Mouse (Mus musculus) brain, embryonic 14.5 days (tissue): ENCODE results near the gene Tmcc3. TPM values are rescaled to one million over a fixed set of nuclear protein-coding genes. Genes with fewer than 3 reads are reported as not detected.

Source experiments
- DNase-seq: peaks from one replicate; pipeline ENCODE4 v3.0.0-alpha.2; 2011; ENCODE audit warnings: low read depth
- CTCF ChIP-seq: fragments of 200-500 bp; IDR thresholded peaks from 2 replicates; pipeline ENCODE4 v1.5.1; 2012; ENCODE audit warnings: inconsistent platforms, mild to moderate bottlenecking, moderate library complexity, borderline replicate concordance; ENCODE audit not compliant: insufficient read depth, insufficient read length; ENCODE audit errors: extremely low read depth
- POLR2A ChIP-seq: fragments of 200-500 bp; IDR thresholded peaks from 2 replicates; pipeline ENCODE4 v1.6.1; 2012; ENCODE audit warnings: mild to moderate bottlenecking, inconsistent platforms, borderline replicate concordance; ENCODE audit not compliant: poor library complexity, insufficient read depth, insufficient read length, severe bottlenecking; ENCODE audit errors: extremely low read depth
- polyA plus RNA-seq: library from polyadenylated mRNA; depleted of rRNA; stranded (reverse); fragments of >200 nt; gene quantifications from 2 replicates; pipeline ENCODE4 v1.2.3, GENCODE M21; 2012

Gene Tmcc3
- polyA plus RNA-seq, 1 experiment, result 7.2 TPM

DNA sequence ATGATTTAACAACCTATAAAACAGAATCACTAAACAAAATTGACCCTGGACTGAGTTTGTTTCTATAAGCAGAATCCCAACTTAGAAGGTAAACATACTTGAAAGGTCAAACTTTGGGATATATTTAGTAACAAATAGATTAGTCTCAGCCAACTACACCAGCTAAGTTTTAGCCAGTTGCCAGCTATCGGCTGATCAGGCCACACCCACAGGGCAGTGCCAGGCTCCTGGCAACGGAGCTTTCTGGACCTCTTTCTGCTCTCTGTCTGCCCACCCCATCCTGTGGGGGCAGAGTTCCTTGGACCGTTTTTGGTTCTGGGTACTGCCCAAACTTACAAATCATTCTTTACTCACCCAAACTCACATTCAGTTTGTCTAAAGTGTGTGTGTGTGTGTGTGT, 137.9 kb downstream of the Tmcc3 start:
- DNase-seq, result no peak

DNA sequence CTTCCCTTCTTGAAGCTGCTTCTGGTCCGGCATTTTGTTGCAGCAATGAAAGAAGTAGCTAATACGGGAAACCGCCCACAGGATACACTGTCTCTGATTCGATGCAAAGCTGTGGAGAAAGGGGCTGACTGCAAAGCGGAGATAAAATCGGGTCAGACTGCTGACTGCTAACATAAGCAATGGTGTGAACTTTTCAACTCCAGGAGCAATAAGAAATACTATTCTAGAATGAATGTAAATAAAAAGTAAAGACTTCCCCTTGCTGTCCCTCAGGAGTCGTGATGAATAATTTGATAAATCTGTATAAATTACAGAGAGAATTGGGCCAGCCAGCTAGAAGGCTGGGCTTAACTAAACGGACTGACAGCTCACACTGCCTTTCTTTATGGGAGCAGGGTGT, 139.0 kb downstream of the Tmcc3 start:
- TF ChIP-seq POLR2A (no peak), CTCF (no peak)
- DNase-seq, result no peak

More for the DNA sequence above, 137.9 kb downstream of the Tmcc3 start:
- no peak for TF ChIP-seq POLR2A
- no peak for TF ChIP-seq CTCF

DNA sequence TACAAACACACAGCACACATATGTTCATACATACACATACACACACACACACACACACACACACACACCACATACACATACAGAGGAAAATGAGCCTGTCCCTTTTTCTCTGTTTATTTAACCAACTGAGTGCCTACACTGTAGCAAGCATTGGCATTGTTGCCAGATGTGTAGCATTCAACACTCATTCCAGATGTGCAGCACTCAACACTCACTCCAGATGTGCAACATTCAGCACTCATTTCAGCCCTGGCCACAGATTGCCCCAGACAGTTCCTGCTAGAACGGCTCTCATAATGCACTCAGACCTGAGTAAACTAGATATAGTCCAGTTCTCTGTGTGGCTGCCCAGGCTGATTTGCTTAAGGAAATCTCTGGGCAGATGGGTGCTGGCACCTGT, 145.7 kb downstream of the Tmcc3 start:
- no peak for DNase-seq

DNA sequence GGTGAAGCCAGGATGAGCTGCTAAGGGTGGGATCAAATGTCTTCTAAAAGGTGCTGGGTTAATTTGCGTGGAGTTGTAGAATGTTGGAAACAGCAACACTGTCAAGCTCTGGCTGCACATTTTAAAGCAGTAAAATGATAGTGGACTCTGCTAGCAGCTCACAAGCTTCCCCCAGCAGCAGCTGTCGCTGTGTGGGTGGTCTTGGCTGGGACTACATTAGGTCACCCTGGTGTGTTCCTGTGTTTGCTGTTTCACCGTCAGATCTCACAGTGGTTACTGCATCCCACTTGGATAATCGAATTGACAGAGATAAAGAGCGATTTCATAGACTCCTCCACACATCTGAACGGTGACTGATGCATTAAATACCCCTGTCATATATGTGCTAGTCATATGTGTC, 146.9 kb downstream of the Tmcc3 start:
- DNase-seq, result peak; percentile 36
- TF ChIP-seq POLR2A (no peak), CTCF (no peak)

More for the DNA sequence above, 145.7 kb downstream of the Tmcc3 start:
- no peak for TF ChIP-seq POLR2A
- TF ChIP-seq CTCF, result no peak

DNA sequence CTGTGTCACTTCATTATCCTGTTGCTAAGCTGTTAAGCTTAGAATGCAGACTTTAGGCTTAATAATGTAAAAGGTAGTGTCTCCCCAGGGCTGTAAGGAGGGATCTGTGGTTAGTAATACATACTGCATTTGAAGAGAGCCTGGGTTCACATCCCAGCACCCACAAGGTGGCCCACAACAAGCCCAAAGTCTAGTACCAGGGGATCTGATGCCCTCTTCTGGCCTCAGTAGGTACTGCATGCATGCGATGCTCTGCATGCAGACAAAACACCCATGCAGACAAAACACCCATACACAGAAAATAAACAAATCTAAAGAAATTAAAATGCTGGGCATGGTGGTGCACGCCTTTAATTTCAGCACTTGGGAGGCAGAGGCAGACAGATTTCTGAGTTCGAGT, 149.6 kb downstream of the Tmcc3 start:
- peak; percentile 55 for TF ChIP-seq CTCF
- no peak for TF ChIP-seq POLR2A
- DNase-seq, result no peak

DNA sequence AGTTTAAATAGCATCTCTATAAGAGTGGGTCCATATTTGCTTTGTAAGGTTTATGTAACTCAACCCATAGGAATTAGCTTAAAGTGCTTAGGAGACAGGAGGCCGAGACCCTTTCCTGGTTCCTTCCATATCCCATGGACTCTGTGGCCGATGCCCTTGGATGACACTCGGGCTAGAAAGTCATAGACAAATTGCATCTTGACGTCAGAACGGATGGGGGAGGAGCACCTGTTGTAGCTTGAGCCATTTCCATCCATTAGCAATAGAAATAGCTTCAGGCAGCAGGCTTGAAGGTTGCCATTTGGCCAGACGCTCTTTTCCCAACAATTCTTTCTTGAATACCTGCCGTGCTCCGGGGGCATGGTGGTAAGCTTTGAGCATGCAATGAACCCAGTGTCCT, 150.1 kb downstream of the Tmcc3 start:
- TF ChIP-seq CTCF, result no peak
- no peak for TF ChIP-seq POLR2A
- no peak for DNase-seq

DNA sequence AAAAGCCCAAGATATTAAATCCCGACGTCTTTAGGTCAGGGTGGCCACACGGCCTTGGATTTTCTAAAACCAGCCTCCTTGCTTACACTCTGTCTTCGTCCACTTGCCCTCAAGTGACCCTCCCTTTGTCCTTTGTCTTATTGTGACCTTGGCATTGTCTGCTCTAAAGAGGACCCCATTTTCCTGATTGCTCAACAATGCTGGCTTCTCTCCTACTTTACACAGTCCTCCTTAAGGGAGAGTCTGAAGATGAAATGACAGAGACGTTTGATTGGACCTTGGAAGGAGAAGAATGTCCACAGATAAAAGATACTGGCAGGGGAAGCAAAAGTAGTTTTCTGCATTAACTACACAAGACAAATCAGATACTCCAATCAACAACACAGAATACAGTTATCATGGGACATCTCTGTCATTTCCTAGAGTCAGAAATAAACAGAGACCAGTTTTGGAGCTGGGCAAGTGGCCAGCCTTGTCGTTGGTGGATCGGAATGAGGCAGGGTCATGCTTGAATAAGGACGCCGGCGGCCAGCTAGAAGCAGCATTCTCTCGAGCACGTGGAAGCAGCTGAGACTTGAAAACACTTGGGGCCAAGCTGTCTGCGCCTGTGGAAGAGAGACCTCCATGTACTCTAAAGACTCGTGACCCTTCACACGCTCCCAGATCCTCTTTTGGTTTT, 150.8 kb downstream of the Tmcc3 start:
- TF ChIP-seq CTCF, result no peak
- no peak for TF ChIP-seq POLR2A
- DNase-seq, result peak; percentile 51

DNA sequence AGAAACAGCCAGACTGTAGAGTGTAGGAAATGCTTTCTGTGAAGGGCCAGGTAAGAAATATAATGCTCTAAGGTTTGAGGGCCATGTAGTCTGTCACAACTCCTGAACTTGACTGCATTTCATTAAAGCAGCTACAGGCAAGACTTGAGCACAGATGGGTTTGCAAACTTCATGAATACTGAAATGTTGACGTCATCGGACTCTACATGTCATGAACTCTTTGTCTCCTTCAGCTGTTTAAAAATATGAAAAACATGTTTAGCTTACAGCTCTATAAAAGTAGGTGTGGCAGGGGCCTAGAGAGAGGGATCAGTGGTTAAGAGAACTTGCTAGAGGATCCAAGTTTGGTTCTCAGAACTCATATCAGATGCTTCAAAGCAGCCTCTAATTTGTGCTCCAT, 151.7 kb downstream of the Tmcc3 start:
- no peak for DNase-seq
- TF ChIP-seq POLR2A, result no peak
- TF ChIP-seq CTCF, result no peak

DNA sequence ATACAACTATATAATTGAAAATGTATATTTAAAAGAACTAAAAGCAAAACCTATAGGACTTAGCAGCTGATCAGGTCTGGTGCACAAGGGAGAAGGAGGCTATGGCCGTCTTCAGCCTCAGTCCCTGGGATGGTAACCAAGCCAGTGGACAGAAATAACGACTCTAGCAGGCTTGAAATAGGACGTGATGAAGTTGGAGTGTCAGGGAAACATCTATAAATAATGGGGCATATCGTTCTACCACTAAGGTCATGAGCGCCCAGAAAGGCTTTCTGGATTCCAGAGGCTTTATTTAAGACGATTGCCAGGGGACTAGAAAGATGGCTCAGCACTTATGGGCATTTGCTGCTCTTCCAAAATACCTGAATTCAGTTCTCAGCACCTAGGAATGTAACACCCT, 153.9 kb downstream of the Tmcc3 start:
- no peak for TF ChIP-seq POLR2A
- TF ChIP-seq CTCF, result no peak
- no peak for DNase-seq

DNA sequence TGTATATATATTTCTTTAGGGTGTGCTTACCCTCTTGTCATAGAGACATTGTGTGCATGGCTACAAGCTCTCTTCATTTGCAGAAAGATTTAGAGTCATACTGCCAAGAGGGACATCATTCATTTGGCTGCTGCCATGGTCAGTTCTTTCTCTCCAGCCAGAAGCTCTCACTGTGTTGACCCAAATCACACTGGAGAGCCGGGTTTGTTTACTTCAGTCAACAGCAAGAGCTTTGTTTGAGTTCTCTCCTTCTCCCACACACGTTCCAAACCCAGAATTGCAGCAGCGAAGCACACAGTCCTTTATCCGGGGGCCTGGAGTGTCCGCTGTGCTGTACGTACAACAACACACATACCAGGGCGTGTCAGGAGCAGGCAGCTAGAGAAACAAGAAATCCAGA, 154.6 kb downstream of the Tmcc3 start:
- no peak for TF ChIP-seq POLR2A
- no peak for DNase-seq

DNA sequence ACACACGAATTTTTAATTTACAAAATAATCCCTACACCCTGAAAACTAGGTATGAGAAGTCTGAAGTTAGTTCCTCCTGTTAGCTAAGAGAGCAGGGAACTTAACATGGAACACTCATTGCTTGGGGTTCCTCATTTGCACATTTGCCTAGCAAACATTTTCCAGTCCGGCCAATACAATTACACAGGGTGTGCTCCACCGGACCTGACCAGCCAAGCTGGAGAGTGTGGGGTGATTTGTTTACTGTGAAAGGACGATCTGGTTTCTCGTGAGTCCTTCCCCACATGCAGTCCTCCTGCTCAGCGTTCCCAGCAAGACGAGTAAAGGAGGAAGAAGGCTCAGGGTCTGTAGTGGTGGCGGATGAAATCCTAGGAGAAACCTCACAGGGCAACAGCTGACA, 159.7 kb downstream of the Tmcc3 start:
- DNase-seq, result no peak
- TF ChIP-seq POLR2A, result no peak
- TF ChIP-seq CTCF, result no peak

DNA sequence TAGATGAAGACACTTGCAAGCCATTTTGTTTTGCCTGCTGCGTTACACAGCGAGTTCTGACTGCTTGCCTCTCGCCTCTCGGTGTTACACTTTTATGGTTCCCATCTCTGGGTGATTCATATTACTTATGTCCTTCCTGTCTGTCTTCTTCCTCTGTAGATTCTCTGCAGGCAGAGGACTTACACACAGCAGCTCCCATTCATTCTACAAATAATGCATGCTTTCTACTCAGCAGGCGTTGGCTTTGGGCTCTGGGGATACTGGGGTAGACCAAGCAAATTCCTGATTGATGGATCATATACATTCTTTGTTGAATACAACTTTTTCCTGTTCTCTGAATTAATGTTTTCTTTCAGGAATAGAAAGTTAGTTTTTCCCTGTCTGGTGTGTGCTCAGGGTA, 161.8 kb downstream of the Tmcc3 start:
- TF ChIP-seq CTCF (no peak), POLR2A (no peak)
- DNase-seq, result no peak

DNA sequence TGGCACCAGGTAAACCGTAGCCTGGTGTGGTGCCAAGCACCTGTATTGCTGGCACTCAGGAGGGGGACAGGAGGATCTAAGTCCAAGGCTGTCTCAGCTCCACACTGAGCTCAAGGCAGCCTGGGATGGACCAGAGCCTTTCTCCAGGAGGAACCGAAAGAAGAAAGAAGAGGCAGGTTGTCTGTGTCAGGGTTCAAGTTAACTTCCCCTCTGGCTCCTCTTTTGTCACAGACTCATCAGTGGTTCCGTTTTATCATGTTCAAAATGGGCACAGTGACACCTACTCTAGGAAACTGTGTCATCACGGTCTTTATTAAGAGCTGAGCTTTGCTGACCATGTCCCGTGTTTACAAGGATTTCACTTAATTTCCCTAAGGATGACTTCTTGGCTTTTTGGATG, 162.4 kb downstream of the Tmcc3 start:
- no peak for DNase-seq
- no peak for TF ChIP-seq POLR2A
- TF ChIP-seq CTCF, result no peak

DNA sequence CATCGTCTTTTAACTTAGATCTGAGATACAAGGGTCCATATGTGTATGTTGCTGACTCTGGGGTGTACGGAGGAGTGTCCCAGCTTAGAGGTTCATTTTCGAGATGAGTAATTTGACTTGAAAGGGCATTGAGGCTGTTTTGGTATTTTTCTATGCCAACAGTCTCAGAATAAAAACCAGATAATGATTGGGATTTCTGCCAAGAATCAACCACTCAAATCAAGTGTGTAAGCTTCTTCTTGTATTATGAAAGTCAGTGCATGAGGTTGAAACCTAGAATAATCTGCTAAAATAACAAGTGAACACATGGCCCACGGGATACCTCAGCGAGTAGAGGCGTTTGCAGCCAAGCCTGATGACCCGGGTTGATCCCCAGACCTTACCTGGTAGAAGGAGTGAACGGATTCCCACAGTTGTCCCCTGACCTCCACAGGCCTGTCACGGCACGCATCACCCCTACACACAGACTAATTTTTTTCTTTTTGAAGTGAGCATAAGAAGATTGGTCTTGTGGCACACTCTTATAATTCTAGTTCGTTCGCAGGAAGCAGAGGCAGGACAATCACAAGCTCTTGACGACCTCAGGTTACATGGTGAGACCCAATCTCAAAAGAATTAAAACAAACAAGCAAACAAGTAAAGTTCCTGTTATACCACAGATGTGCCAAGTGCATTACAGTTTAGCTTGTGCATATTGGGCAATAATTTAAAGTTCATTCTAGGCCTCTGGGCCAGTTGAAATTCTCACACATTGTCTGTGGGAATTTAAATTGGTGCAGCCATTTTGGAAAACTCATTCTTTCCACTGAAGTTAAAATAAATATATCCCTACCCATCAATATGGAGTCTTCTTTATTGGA, 165.8 kb downstream of the Tmcc3 start:
- no peak for DNase-seq
- no peak for TF ChIP-seq POLR2A
- TF ChIP-seq CTCF, result no peak

DNA sequence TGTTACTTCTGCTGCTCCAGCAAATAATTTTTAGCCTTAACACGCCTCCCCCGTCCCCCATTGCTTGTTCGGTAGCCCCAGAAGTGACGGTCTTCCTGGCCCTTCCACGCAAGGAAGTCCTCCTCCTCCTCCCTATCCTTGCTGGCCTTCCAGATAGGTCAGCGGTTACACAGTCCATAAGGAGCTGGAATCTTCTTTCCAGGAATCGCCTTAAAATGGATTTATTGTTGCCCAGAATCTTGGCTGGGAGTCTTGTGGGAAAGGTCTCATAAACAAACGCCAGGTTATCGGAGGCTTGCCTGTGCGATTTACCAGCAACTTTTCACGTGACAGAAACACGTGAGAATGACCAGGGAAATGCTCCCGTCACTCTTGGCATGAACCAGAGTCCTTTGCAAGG, 167.9 kb downstream of the Tmcc3 start:
- TF ChIP-seq CTCF, result no peak
- TF ChIP-seq POLR2A, result no peak
- no peak for DNase-seq
